Mouse (Mus musculus) kidney, adult 9 months (tissue): Measurements from ENCODE around the gene Gm21987.
"Not testable (repeated sequence)": the region's sequence is repeated elsewhere in the genome, so short reads cannot be mapped to it uniquely, and the experiment has no call there.

Source experiments
- DNase-seq: peaks from one replicate; pipeline ENCODE4 v3.0.0; 2022

Gm21987 gene

DNA sequence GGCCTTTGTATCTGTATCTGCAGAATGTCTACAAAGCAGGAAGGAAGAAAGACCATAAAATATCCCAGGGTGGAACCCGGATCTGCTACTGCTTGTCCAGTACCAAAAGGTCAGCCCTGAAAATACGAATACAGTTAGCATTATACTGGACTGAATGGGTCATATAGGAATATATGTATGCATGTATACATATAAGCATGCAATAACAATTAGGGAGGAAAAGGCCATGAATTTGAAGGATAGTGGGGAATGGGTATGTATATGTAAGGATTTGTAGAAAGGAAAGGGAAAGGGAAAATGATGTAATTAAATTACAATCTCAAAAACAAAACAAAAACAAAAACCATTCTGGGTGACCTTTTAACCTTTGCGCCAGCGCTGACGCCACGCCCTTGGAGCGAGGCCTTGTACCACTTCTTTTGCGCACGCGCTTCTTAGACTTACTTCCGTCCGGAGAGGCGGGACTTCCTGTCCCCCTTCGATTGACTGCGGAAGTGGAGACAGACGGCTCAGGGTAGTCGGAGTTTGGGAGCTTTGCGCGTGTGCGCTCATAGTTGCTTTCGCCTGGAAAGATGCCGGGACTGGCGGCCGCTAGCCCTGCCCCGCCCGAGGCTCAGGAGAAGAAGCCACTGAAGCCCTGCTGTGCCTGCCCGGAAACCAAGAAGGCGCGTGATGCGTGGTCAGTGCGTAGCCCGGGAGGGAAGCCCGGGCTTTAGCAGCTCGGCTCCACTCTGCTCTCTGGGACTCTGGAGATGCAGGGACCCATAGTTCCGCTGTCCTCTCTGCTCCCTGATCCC lies at the start of gene Gm21987, which contains the start of gene Cox17:
TSS of gene Gm21987 (plus strand) at position 512 of the 797 bp plus-strand sequence.
TSS of gene Cox17 (plus strand) at position 463 of the 797 bp plus-strand sequence.
- DNase-seq = peak; percentile 98

GRCm38 (mm10) chr16:38298410-38298809 lies 48.4 kb upstream of the Gm21987 start:
- peak; percentile 50 for DNase-seq

GRCm38 (mm10) chr16:38302367-38302766 lies 44.5 kb upstream of the Gm21987 start:
- DNase-seq = no peak

DNA sequence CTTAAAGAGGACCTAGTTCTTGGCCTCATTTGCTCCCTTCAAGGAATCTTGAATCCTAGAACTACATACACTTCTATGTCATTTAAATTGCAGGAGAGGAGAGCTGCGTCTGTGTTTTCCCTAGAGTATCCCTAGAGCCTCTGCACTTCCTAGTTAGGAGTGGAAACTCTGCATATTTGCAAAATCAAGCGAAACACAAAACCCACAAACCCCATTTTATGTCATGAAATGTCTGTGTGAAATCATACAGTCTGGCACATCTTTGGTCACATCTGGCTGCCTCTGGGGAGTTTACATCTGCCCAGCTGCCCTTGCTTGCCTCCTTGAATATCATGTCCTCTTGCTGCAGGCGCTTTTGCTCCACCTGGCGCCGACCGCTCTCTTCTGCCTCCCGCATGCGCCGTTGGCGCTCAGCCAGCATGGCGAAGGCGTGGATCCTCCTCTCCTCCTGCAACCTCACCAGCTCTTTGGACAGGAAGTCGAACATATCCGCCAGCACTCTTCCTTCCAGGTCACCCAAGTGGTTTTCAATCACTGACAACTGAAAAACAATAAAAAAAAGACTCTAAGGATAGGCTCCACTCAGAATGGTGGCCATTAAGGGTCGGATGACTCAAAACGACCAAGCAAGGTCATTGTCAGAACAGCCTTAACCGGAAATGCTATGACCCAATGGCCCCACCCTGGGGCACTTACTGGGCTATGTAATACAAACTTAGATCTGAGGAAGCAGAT lies 42.2 kb upstream of the Gm21987 start:
- DNase-seq = peak; percentile 75

- DNase-seq = no peak
Measured at GRCm38 (mm10) chr16:38306571-38307220, 40.1 kb upstream of the Gm21987 start.

- DNase-seq = no peak
Measured at GRCm38 (mm10) chr16:38307221-38307605, 39.6 kb upstream of the Gm21987 start.

DNA sequence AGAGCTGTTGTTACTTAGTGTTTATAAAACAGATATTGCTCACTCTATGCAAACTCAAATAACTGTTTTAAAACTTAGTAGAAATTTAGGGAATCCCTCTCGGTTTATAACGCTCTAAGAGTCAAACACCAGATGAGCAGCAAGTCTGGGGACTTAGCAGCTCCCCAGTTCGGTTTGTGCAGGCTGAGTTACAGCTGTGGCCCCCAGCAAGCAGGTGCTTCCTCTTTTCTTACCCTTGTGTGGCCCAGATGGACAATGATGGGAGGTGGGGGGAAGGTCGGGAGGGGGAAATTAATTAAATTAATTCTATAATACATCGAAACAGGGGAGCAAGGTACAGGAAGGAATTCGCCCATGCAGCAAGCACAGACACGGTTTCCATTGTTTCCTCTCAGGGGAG lies 39.2 kb upstream of the Gm21987 start:
- no peak for DNase-seq

- no peak for DNase-seq
Measured at GRCm38 (mm10) chr16:38308195-38308594, 38.6 kb upstream of the Gm21987 start.

- DNase-seq = no peak
Measured at GRCm38 (mm10) chr16:38318492-38318891, 28.3 kb upstream of the Gm21987 start.

- DNase-seq = no peak
Measured at GRCm38 (mm10) chr16:38319087-38319486, 27.8 kb upstream of the Gm21987 start.

DNA sequence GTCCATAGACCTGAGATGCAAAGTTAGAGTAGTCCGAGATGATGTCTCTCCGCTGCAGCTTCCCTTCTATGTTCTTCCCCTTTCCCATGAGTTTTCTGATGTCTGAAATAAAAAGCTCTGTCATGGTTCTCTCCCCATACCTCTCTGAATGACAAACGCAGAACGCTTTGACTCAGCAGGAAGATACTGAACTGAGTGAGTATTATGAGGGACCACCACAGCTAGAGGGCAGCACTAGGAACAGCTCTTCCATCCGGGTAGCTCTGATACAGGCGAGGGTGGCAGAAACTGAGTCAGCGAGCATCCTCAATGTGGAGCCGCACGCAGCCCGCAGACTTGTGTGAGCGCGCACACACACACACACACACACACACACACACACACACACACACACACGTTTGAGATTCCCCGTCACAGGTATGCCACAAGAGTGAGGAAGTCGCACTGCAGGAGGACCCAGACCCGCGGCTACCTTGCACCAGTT lies 25.3 kb upstream of the Gm21987 start:
- peak; percentile 44 for DNase-seq

- no peak for DNase-seq
Measured at GRCm38 (mm10) chr16:38324311-38324710, 22.5 kb upstream of the Gm21987 start.

DNA sequence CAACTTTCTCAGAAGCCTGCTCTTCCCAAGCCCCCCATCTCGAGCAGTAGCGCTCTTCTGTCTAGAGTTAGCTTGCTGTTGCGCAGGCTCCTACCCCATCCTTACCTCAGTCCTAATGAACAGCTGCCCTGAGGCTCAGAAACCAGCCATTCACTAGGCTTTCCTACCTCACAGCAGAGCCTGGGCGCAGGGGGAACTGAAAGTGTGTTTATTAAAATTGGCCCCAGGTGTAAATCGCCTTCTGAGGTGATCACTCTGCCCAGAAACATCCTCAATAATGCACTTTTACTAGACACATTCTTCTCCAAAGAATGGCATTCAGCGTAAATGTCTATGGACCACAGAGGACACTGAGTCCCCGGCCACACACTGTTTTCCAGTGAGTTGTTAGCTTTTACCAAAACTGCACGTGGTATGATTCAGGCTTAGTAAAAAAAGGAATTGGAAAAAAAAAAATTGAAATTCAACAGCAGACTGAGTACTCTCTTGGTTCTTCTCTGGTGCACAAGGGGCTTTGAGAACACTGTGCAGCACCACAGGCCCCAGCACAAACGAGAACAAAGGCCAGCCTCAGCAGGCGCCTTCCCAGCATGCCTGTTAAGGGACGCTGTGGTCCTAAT lies 20.0 kb upstream of the Gm21987 start:
- DNase-seq = no peak

GRCm38 (mm10) chr16:38329340-38329739 lies 17.5 kb upstream of the Gm21987 start:
- no peak for DNase-seq

DNA sequence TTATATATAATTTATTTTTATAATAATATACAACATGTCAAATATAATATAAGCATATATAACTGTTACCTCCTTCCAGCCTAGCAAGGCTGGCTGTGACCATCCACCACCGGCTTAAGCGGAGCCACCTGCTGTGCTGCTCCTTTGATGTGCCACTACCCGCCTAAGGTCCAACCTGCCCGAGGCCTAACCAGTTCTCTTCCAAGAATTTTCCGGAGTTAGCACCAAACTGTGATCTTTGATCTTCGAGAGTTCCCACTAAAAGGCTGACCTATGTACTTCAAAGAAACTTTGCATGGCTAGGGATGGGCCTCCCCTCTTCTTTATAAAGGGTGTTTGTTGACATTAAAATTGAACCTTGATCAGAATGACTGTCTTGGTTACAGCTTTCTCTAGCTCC lies 12.4 kb upstream of the Gm21987 start:
- peak; percentile 76 for DNase-seq

- DNase-seq = not testable (repeated sequence)
Measured at GRCm38 (mm10) chr16:38338077-38338476, 8.8 kb upstream of the Gm21987 start.

DNA sequence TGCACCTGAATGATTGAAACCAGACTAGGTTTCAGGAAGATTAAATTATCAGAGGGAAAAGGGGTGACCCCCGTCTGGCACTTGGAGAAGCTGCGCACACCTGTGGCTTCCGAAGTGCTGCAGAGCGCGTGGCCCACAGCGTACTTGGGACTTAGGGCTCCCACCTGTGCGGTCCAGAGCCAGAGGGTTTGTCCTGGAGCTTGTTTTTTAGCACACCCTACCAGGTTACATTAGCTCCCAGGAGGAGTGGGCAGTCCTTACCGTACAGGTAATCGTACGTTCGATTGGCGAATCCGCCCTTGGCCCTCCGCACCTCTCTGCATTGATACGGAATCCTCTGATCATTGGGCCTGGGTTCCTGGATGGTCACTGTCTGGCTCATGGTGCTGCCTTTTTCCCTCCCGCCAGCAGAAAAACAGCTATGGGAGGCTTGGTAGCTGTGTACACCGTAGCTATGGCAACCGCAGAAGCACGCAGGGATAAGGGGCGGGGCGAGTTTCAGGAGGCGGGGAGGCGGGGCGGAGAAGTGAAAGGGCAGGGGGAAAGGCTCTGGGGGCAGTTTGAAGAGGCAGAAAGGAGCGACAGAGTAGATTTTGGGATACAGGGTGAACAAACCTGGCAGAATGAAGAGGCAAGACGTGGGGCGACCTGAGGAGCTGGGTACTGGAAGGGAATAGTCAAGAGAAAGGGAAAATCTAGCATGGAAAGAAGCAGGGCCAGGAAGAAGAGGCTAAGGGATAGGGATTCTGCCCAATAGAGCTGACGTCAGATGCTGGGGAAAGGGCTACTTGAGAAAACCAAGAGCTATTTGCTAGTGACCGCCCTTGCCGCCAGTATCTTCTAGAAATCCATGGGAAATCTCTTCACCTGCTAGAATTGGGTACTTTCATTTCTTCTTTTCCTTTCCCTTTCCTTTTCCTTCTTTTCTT lies 5.2 kb upstream of the Gm21987 start, which contains the start of gene Maats1:
TSS of gene Maats1 (minus strand) at position 748 of the 929 bp plus-strand sequence.
- peak; percentile 77 for DNase-seq

DNA sequence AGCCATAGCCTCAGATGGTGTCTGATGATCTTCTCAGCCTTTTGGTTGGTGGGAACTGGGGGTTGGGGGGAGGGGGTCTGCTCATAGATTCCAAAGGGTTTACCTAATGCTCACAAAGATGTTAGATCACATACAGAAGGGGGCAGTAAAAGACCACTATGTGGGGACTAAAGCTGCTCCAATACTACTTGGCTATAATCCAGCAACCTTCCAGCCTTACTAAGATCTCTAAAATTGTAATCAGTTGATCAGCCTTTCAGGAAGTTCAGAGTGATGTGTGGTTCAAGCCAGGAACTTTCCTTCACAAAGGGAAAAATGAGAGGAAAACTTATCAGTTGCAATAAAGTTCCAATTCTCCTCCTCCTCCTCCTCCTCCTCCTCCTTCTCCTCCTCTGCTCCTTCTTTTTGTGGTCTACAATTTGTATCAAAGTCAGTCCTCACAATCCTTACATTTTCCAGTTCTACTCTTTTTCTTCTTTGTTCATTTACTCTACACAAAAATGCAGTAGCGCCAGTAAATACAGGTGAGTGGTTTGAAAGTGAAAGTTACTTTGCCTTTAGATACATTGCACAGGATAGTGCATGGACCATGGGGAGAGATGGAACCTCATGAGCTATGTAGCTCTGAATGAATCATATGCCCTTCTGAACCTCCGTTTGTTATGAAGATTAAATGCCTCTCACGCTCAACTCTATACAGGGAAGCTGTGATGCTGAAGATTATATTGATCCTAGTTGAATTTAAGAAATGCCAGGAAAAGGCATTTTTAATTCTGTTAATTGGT lies 1.7 kb upstream of the Gm21987 start:
- peak; percentile 41 for DNase-seq

DNA sequence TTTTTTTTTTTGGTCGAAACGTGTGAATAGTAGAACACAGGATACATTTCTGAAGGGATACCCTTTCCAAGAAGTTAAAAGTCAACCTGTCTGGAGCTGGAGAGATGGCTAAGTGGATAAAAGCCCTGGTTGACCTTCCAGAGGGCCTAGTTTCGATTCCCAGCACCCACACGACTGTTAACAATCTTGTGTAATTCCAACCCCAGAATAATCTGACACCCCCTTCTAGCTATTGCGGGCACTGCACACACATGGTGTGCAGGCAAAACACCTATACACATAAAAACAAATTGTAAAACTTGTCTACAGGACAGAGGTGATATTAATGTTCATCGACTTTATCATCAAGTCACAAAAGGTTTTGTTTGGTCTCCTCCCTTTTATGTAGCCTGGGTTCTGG lies 748 bp downstream of the Gm21987 start:
- DNase-seq = no peak

DNA sequence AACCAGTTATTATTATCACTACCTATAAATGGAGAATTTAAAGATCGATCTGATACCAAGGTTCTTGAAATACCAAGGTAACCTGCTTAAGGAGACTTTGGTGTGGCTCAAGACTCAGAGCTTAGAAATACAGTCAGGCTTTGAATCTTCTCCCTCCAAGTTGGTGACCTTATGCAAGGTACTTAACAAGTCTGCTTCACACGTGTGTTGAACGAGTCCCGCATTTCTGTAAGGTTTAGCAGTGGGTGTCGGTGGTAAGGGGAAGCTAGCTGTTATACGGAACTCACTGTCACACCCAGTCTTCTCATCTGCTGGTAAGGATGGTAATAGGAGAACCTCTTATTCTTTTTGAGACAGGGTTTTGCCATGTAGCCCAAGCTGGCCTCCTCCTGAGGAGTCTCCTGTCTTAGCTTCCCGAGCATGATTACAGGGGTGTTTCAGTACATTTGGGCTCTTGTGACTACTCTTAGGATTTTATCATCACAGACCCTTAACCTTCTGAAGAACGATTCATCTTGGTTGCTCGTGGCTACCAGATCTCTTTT lies 1.4 kb downstream of the Gm21987 start:
- no peak for DNase-seq

DNA sequence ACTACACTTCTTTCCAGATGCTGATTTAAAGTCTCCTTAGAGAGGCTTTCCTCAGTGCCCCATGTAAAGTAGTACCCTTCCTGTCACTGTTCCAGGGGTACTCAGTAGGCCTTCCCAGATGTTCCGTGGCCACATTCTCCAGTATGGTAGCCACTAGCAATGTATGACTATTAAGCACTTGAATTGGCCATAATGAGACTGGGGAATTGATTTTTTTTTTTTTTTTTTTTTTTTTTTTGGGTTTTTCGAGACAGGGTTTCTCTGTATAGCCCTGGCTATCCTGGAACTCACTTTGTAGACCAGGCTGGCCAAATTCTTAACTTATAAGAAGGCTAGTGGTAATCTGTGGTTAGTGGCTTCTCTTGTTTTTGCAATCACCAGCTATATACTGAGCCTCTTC lies 3.0 kb downstream of the Gm21987 start:
- DNase-seq = no peak
